Mouse (Mus musculus): ENCODE data around the gene Mab21l2.

The Mab21l2 gene

DNA sequence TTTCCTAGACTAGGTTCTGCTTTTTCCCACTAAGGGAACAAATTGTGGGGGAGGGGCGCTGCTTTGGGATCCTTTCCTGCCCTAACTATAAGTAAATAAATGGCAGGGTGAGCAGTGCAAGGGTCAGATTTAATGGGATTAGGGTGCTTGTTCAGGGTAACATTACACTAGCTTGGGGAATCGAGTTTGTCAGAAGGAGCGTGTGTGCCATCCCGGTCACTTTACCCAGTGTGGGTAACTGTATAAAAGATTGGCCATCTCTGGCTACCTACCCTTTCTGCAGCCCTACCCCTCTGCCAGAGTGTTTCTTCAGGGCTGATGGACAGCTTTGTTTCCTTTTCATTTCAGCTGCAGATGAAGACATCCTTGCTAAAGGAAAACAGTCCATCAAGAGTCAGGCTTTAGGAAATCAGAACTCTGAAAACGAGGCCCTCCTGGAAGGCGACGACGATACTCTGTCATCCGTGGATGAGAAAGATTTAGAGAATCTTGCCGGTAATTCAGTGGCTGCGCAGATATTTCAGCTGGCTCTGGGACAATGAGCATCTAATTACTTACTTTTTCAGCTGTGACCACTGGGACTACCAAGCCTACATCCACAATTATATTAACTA lies 8.8 kb downstream of the Mab21l2 start:
- DNase-seq (ENCODE audit: low spot score) = no peak

DNA sequence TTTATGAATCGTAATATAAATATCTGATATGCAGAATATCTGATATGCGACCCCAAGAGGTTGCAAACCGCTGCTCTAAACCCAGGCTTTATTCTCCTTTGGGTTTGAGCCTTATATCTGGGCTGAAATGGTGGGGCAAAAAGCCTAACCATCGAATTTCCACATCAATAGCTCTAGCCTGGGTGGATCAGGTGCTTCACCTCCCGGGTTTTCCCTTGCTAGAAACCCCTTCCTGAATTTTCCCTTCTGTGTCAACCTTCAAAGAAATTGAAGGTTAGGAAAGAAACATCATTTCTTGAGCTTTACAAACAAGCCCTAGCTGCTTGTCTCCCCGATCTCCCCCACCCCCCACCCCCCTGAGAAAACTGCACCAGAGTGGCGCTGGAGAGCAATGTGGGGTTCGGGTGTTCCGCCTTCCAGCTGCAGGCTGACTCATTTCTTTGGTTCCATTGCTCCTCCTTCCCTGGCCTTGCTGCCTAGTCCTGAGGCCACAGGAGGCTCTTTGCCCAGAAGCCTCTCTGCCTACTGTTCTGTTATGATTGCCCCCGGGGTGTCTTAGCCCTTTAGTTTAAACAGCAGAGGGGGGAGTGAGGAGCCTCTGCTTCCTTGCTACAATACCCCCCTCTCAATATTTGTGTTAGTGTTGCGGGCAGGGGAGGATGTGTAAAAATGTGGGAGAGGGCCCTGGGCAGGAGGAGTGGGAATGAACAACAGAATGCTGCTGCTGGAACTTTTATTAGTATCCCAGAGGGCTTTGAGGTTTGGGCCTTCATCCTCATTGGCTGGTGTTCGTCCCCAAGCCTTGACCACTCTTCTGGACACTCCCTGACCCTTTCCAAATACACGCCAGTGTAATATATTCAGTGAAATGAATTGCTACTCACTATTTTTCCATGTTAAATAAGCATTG lies 9.5 kb downstream of the Mab21l2 start:
- no peak for DNase-seq (ENCODE audit: low spot score)

DNA sequence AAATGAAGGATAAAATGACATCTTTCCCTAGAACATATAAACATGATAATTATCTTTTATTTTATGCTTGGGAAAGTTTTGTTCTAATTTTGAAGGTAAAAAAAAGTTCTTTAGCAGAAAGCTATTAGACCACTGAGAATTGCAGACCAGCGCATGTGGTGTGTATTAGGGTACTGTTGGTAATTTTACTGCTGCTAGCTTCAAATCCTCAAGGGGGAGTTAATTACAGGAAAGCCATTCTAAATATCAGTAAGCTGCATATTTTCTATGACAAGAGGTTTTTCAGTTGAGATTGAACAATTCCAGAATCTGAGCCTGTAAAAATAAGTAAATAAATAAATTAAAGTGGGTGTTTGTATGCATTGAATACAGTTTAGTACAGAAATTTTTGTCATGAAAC lies 11.7 kb downstream of the Mab21l2 start:
- no peak for DNase-seq (ENCODE audit: low spot score)

DNA sequence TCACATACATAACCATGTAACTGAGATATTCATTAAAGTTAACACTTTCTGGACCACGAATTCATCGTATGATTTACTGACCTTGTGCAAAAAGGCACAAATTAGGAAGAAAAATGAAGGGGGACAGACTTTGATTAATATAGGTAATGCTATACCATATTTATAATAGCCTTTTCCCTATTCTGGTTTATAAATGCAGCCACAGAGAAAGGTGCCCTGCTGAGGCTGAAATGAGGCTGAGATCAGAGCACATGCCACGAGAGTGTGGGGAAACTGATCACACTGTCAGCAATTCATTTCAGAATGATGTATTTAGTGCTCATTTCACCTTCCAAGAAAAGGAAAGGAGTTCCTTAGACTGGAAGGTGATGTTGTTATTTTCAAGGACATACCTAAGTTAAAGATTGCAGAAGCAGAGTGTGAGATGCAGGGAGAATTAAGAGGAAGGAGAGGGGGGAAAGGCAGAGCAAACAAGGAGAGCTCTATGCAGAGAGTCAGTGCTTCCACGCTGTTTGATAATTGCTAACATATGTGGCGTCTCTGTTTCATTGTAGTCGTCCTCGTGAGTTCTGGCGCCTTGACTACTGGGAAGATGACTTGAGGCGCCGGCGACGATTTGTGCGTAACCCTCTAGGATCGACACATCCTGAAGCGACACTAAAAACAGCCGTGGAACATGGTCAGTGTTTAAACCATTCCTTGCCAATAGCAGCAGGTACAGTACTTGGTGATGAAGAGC lies 16.7 kb downstream of the Mab21l2 start:
- no peak for DNase-seq (ENCODE audit: low spot score)

DNA sequence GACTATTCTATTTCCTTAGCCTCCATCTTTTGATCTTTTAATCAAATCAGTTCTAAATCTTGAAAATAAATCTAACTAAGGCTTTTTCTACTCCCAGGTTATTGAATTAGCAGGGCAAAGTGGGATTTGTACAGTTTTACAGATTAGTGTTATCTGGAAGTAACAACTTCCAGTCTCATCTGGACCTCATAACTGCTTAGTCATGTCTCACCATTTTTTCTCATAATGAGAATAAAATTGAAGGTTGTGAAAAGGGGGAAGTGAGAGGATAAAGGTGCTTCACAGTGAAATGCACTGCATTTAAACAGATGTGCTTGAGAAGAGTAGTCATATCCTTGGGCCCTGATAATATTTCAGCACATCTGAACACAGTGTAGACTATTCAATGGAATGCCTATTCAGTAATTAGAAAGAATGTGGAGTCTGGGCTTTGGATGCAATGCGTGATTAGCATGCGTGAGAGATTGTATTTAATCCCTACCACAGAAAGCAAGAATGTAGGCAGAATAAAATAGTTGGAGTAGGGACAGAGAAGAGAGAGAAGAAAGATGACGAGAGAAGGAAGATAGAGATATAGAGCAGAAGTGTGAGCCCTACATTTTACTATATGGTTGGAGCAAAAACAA lies 25.4 kb downstream of the Mab21l2 start:
- DNase-seq (ENCODE audit: low spot score) = no peak

DNA sequence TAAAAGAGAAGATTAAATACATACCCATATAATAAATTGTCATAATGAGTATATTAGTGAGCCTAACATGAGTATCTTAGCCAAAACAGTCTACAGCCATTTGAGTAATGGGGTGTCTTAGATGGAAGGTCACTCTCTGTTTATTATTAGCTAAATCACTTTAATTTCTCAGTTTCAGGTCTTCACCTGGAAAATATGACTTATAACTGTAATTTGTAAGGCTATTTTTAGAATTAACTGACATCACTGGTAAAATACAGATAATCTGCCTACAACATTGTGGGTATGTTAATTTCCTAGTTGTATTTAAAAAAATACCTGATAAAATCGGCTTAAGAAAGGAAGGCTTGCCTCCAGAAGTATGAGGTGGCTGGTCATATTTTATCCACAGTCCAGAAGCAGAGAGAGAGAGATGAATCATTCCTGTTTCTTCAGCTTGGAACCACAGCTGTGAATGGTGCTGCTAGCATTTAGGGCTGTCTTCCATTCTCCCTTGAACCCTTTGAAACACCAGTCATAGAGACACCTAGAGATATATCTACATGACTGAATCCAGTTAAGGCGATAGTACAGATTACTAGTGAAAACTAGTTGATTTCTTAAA lies 29.8 kb downstream of the Mab21l2 start:
- DNase-seq (ENCODE audit: low spot score) = no peak

DNA sequence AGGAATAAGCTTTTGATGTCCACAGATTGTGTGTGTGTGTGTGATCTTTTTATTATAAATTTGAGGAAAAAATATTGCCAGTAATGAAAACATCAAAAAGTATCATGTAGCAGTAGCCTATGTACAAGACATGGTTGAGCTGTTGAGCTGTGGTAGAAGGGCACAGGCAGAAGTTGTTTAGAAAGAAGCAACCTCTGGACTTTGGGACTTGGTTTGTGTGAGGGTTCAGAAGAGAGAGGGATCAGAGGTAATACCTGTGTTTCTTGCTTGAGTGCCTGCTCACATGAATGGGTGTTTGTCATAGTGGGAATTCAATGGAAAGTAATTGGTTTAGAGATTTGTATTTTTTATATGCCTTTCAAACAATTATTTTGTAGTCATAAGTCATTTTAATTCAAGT lies 47.8 kb downstream of the Mab21l2 start:
- no peak for DNase-seq (ENCODE audit: low spot score)

All from urinary bladder, postnatal 25 days (tissue).